Mouse (Mus musculus): ENCODE results near the gene Bahcc1. TPM values are rescaled to one million over a fixed set of nuclear protein-coding genes. Genes with fewer than 3 reads are reported as not detected.

The Bahcc1 gene
- total and polyA plus RNA-seq, 3 experiments: 0.04 TPM; not detected in 2

GRCm38 (mm10) chr11:120226421-120227280 is 6.1 kb upstream of the Bahcc1 start:
- in situ Hi-C loops (cut with MboI; ENCODE audit: low pct_ligation_motif_present, low pct_unique_long_range_greater_than_20kb, low sequenced_read_pairs): no loop called here
- H3K4me3 ChIP-seq (replicated peaks in 1 of 3; ENCODE audit: low read depth in 2 of 3, low read length in 2 of 3, poor library complexity in 1 of 3): no peak overlapping the region
- TF ChIP-seq KAT2A (IDR thresholded peaks at IDR 0.05; ENCODE audit: insufficient replicate concordance, low read length) (no peak), MXI1 (IDR thresholded peaks at IDR 0.05; ENCODE audit: low read depth, low read length) (no peak), ETS1 (conservative IDR thresholded peaks at IDR 0.05; ENCODE audit: low read depth, low read length) (no peak), MAFK (IDR thresholded peaks at IDR 0.05; ENCODE audit: insufficient replicate concordance, low read length) (no peak), GABPA (IDR thresholded peaks at IDR 0.05; ENCODE audit: insufficient replicate concordance, low read depth, low read length) (no peak), CHD1 (IDR thresholded peaks at IDR 0.05; ENCODE audit: low read depth, low read length) (no peak), UBTF (IDR thresholded peaks at IDR 0.05; ENCODE audit: low read depth, low read length) (no peak), RCOR1 (conservative IDR thresholded peaks at IDR 0.05; ENCODE audit: low read depth, low read length) (no peak), MYC (IDR thresholded peaks at IDR 0.05; ENCODE audit: low read depth, low read length) (no peak), POLR2AphosphoS2 (IDR thresholded peaks at IDR 0.05; ENCODE audit: low read depth, low read length) (no peak), HCFC1 (IDR thresholded peaks at IDR 0.05; ENCODE audit: low read depth, low read length) (no peak), EP300 (IDR thresholded peaks at IDR 0.05; ENCODE audit: low read length) (no peak)
- no peak overlapping the region for H3K27ac ChIP-seq (ENCODE audit: insufficient read depth, low read depth)
- no peak overlapping the region for H3K9ac ChIP-seq (ENCODE audit: insufficient read depth, low read depth)
- H3K9me3 ChIP-seq (replicated peaks; ENCODE audit: low read length): peaks cover 17% of the 10 kb centered on the region
- H3K36me3 ChIP-seq (replicated peaks in 1 of 2; ENCODE audit: control insufficient read depth in 1 of 2, insufficient read depth in 1 of 2, low read length in 1 of 2): no peaks in the 10 kb centered on the region
- peaks cover 67% of the 10 kb centered on the region for H3K27me3 ChIP-seq (replicated peaks)
- H3K4me2 ChIP-seq (ENCODE audit: insufficient read depth, low read depth, poor library complexity, severe bottlenecking): no peak overlapping the region
- no peak for DNase-seq (ENCODE audit: extremely low read depth)
- H3K4me1 ChIP-seq (ENCODE audit: control insufficient read depth in 1 of 2, insufficient read depth in 2 of 2): peaks cover 0 to 3% of the 10 kb centered on the region in 2 experiments; a peak in 2 of 4 replicates
- dilution Hi-C loops (cut with MboI; ENCODE audit: extremely low pct_ligation_motif_present, extremely low pct_unique_long_range_greater_than_20kb, low sequenced_read_pairs): no loop called here
- H3K79me2 ChIP-seq (replicated peaks; ENCODE audit: control insufficient read depth, extremely low read depth, insufficient read depth, poor library complexity, severe bottlenecking): no peaks in the 10 kb centered on the region

- H3K4me1 ChIP-seq (ENCODE audit: control insufficient read depth in 1 of 2, insufficient read depth in 2 of 2): peaks cover 0 to 3% of the 10 kb centered on the region in 2 experiments; a peak in 2 of 4 replicates
- no peak for DNase-seq (ENCODE audit: extremely low read depth)
- in situ Hi-C loops (cut with MboI; ENCODE audit: low pct_ligation_motif_present, low pct_unique_long_range_greater_than_20kb, low sequenced_read_pairs): no loop called here
- no peaks in the 10 kb centered on the region for H3K36me3 ChIP-seq (replicated peaks in 1 of 2; ENCODE audit: control insufficient read depth in 1 of 2, insufficient read depth in 1 of 2, low read length in 1 of 2)
- TF ChIP-seq MAZ (IDR thresholded peaks at IDR 0.05; ENCODE audit: low read depth, low read length): no peak
- TF ChIP-seq CHD1 (IDR thresholded peaks at IDR 0.05; ENCODE audit: low read depth, low read length): no peak
- no peak for TF ChIP-seq HCFC1 (IDR thresholded peaks at IDR 0.05; ENCODE audit: low read depth, low read length)
- TF ChIP-seq RCOR1 (conservative IDR thresholded peaks at IDR 0.05; ENCODE audit: low read depth, low read length): no peak
- TF ChIP-seq PAX5 (IDR thresholded peaks at IDR 0.05; ENCODE audit: low read length): no peak
- TF ChIP-seq UBTF (IDR thresholded peaks at IDR 0.05; ENCODE audit: low read depth, low read length): no peak
- no peak for TF ChIP-seq ZC3H11A (IDR thresholded peaks at IDR 0.05; ENCODE audit: low read depth, low read length)
- no peak for TF ChIP-seq NRF1 (IDR thresholded peaks at IDR 0.05; ENCODE audit: low read depth, low read length)
- no peak for TF ChIP-seq MAFK (IDR thresholded peaks at IDR 0.05; ENCODE audit: insufficient replicate concordance, low read length)
- TF ChIP-seq ETS1 (conservative IDR thresholded peaks at IDR 0.05; ENCODE audit: low read depth, low read length): no peak
- no peak for TF ChIP-seq CTCF (conservative IDR thresholded peaks at IDR 0.05 in 1 of 2, IDR thresholded peaks at IDR 0.05 in 1 of 2; ENCODE audit: low read depth in 2 of 2, low read length in 2 of 2)
- no peak for TF ChIP-seq CHD2 (IDR thresholded peaks at IDR 0.05; ENCODE audit: low read length)
- no peak overlapping the region for H3K9ac ChIP-seq (ENCODE audit: insufficient read depth, low read depth)
- no peak overlapping the region for H3K27ac ChIP-seq (ENCODE audit: insufficient read depth, low read depth)
- no peaks in the 10 kb centered on the region for H3K79me2 ChIP-seq (replicated peaks; ENCODE audit: control insufficient read depth, extremely low read depth, insufficient read depth, poor library complexity, severe bottlenecking)
- H3K27me3 ChIP-seq (replicated peaks): peaks cover 60% of the 10 kb centered on the region
- no peak overlapping the region for H3K4me2 ChIP-seq (ENCODE audit: insufficient read depth, low read depth, poor library complexity, severe bottlenecking)
- no peak overlapping the region for H3K4me3 ChIP-seq (replicated peaks in 1 of 3; ENCODE audit: low read depth in 2 of 3, low read length in 2 of 3, poor library complexity in 1 of 3)
- H3K9me3 ChIP-seq (replicated peaks; ENCODE audit: low read length): peaks cover 24% of the 10 kb centered on the region
- dilution Hi-C loops (cut with MboI; ENCODE audit: extremely low pct_ligation_motif_present, extremely low pct_unique_long_range_greater_than_20kb, low sequenced_read_pairs): no loop called here
Observed at GRCm38 (mm10) chr11:120227571-120228051, 5.1 kb upstream of the Bahcc1 start.
